Mouse (Mus musculus): ENCODE results near the gene 9130230L23Rik. TPM values are rescaled to one million over a fixed set of nuclear protein-coding genes. Genes with fewer than 3 reads are reported as not detected.
A peak's percentile ranks its signal among the peaks of the same experiment; 100 is the strongest.

Gene 9130230L23Rik
- polyA plus RNA-seq, 1 experiment = 0.33 TPM

GRCm38 (mm10) chr5:65933764-65934163 lies 70.3 kb downstream of the 9130230L23Rik start:
- Histone ChIP-seq H3K27ac (ENCODE audit: insufficient read depth, low read length) (peak overlapping the region; percentile 28; the same call in 1 of the 2 replicates), H3K36me3 (ENCODE audit: control insufficient read depth, insufficient read depth, low read length) (no peaks in the 10 kb centered on the region), H3K27me3 (ENCODE audit: control insufficient read depth, insufficient read depth, low read length) (no peaks in the 10 kb centered on the region), H3K4me1 (ENCODE audit: control insufficient read depth, insufficient read depth, insufficient read length) (peaks cover 54% of the 10 kb centered on the region), H3K4me3 (ENCODE audit: extremely low read depth, insufficient read depth, insufficient read length) (no peak overlapping the region)
- TF ChIP-seq CTCF (IDR thresholded peaks at IDR 0.05; ENCODE audit: extremely low read depth, insufficient read depth, insufficient read length, insufficient replicate concordance) (no peak), POLR2A (IDR thresholded peaks at IDR 0.05; ENCODE audit: low read depth, low read length) (no peak)
- 36% methylated on average over 2 of the region's 2 CpGs for WGBS
- no peak for DNase-seq (ENCODE audit: low read depth in 1 of 2, low spot score in 2 of 2)

- WGBS = 86% methylated on average over 4 of the region's 4 CpGs
- no peaks in the 10 kb centered on the region for H3K27me3 ChIP-seq (ENCODE audit: control insufficient read depth, insufficient read depth, low read length)
- H3K27ac ChIP-seq (ENCODE audit: insufficient read depth, low read length) = peak overlapping the region; percentile 28; the same call in 1 of the 2 replicates
- H3K4me3 ChIP-seq (ENCODE audit: extremely low read depth, insufficient read depth, insufficient read length) = no peak overlapping the region
- H3K4me1 ChIP-seq (ENCODE audit: control insufficient read depth, insufficient read depth, insufficient read length) = peaks cover 53% of the 10 kb centered on the region
- TF ChIP-seq CTCF (IDR thresholded peaks at IDR 0.05; ENCODE audit: extremely low read depth, insufficient read depth, insufficient read length, insufficient replicate concordance) (no peak), POLR2A (IDR thresholded peaks at IDR 0.05; ENCODE audit: low read depth, low read length) (no peak)
- H3K36me3 ChIP-seq (ENCODE audit: control insufficient read depth, insufficient read depth, low read length) = no peaks in the 10 kb centered on the region
- no peak for DNase-seq (ENCODE audit: low read depth in 1 of 2, low spot score in 2 of 2)
These were observed 70.8 kb downstream of the 9130230L23Rik start for GRCm38 (mm10) chr5:65933258-65933657.

- Histone ChIP-seq H3K4me3 (ENCODE audit: extremely low read depth, insufficient read depth, insufficient read length) (no peak overlapping the region), H3K36me3 (ENCODE audit: control insufficient read depth, insufficient read depth, low read length) (no peaks in the 10 kb centered on the region), H3K27ac (ENCODE audit: insufficient read depth, low read length) (peak overlapping the region; percentile 83), H3K4me1 (ENCODE audit: control insufficient read depth, insufficient read depth, insufficient read length) (peaks cover 50% of the 10 kb centered on the region), H3K27me3 (ENCODE audit: control insufficient read depth, insufficient read depth, low read length) (no peaks in the 10 kb centered on the region)
- no peak for DNase-seq (ENCODE audit: low read depth in 1 of 2, low spot score in 2 of 2)
- 39% methylated on average over 4 of the region's 4 CpGs for WGBS
- no peak for TF ChIP-seq CTCF (IDR thresholded peaks at IDR 0.05; ENCODE audit: extremely low read depth, insufficient read depth, insufficient read length, insufficient replicate concordance)
- no peak for TF ChIP-seq POLR2A (IDR thresholded peaks at IDR 0.05; ENCODE audit: low read depth, low read length)
These were observed 73.9 kb downstream of the 9130230L23Rik start for GRCm38 (mm10) chr5:65930171-65930570.

Other genes starting within 250 kb of the 9130230L23Rik start
- gene N4bp2, start 240.8 kb downstream of the 9130230L23Rik start, polyA plus RNA-seq (2012; rRNA removed) = 7.3 and 8.7 TPM in 2 replicates
- 28.0 and 33.6 TPM in 2 replicates for gene Rhoh, start 143.1 kb downstream of the 9130230L23Rik start, polyA plus RNA-seq (2012; rRNA removed)
- 0.54 TPM in 1 of 2 replicates, not detected in the other for gene Chrna9, start 69.4 kb downstream of the 9130230L23Rik start, polyA plus RNA-seq (2012; rRNA removed)
- 10.5 and 15.7 TPM in 2 replicates for gene Rbm47, start 168.8 kb upstream of the 9130230L23Rik start, polyA plus RNA-seq (2012; rRNA removed)